18 mouse cellular contexts compared by ENCODE assay signal in the genomic region with DNA sequence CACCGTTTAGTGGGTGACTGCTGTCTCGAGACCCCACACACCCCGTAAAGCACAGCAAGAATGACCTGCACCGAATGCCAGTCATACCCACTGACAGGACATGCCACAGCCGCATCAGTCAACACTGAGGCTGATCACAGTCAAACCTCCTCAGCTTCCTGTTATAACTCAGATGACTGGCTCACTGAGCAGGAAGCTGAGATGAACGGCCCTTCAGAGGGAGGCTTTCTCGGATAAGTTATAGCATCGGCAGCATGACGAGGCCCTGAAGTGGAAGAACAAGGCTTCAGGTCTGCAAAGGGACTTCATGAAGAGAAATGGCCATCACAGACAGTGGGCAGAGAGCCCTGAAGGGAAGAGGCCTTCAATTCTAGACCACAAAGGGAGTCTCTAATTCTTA.
DNase-seq lines count a peak whose midpoint lies in the region; ATAC-seq and TF ChIP-seq lines count a peak whose summit lies in the region.
"Had no signal": no experiment of that assay in that cellular context is flagged by ENCODE, and none has a peak within 500 bp of the region (broad histone marks: within the 10 kb centered on the region; RNA-seq: fewer than 3 reads in every experiment).

No protein-coding gene starts in this region.

- TF ChIP-seq POLR2A in lung, adult 2 months (IDR thresholded peaks at IDR 0.05; ENCODE audit: borderline replicate concordance, extremely low read depth, low read depth, low read length): no peak

- no peak for TF ChIP-seq CTCF in lung, adult 2 months (IDR thresholded peaks at IDR 0.05; ENCODE audit: insufficient read depth, low read length)

- peak; percentile 28 for DNase-seq in lung, postnatal 36 days
- no peak for DNase-seq in lung, adult 2 months
- DNase-seq in thymus, postnatal 25 days: peak; percentile 44
- DNase-seq in heart, adult 9 months (ENCODE audit: low spot score in 2 of 2): no peak
- no peak for DNase-seq in right cerebral cortex, postnatal 36 days (ENCODE audit: low spot score in 2 of 2)
- no peak for DNase-seq in retina, postnatal 1 day
- DNase-seq: adrenal gland, postnatal 14 days; cerebellum, postnatal 10 days; lung, embryonic 14.5 days; right cerebral cortex, postnatal 14 days had no signal

- H3K4me1 ChIP-seq in lung, adult 2 months (ENCODE audit: control insufficient read depth, insufficient read depth, low read length): peaks cover 13% of the 10 kb centered on the region
- H3K4me1 ChIP-seq: embryonic facial prominence, embryonic 10.5 days had no signal

- WGBS in lung, adult 2 months: 42% methylated on average over 9 of the region's 9 CpGs

- ATAC-seq in activated CD4-positive, CD25-positive, alpha-beta regulatory T cell, adult 4 months: peak; percentile 86
- ATAC-seq in monocyte, adult 5-6 weeks (replicated peaks; ENCODE audit: insufficient number of reproducible peaks, low FRiP score, low TSS enrichment, poor library complexity, severe bottlenecking): peak; percentile 52; the same call in 1 of the 2 replicates
- ATAC-seq: forebrain, embryonic 16.5 days; intestine, embryonic 15.5 days had no signal

- no peak overlapping the region for H3K4me3 ChIP-seq in lung, adult 2 months (replicated peaks; ENCODE audit: extremely low read depth, low read depth, low read length)
- H3K4me3 ChIP-seq: embryonic facial prominence, embryonic 10.5 days; erythroblast, embryonic 14.5 days; heart, embryonic 12.5 days; intestine, embryonic 15.5 days; megakaryocyte, embryonic 14.5 days had no signal

Comparison
In these comparisons a context has a peak if more than half of its experiments do, and no peak if none do; other contexts are left out.
1. DNase-seq: peak in lung, postnatal 36 days (single experiment) and thymus, postnatal 25 days (single experiment); none in lung, adult 2 months (single experiment), heart, adult 9 months (0 of 2), right cerebral cortex, postnatal 36 days (0 of 2) and retina, postnatal 1 day (single experiment).